Mouse (Mus musculus) lung, postnatal 36 days (tissue): Measurements from ENCODE around the gene Nop53.
A peak's percentile ranks its signal among the peaks of the same experiment; 100 is the strongest.
"Not testable (repeated sequence)": the region's sequence is repeated elsewhere in the genome, so short reads cannot be mapped to it uniquely, and the experiment has no call there.

Source experiments
- DNase-seq: peaks from one replicate; pipeline ENCODE4 v3.0.0; 2022; ENCODE audit warnings: mixed read lengths

Nop53 gene

GRCm38 (mm10) chr7:15918371-15918770, 27.5 kb downstream of the Nop53 start:
- no peak for DNase-seq

- DNase-seq, result no peak
These were observed 28.9 kb downstream of the Nop53 start for GRCm38 (mm10) chr7:15916996-15917395.

GRCm38 (mm10) chr7:15916134-15916723, 29.6 kb downstream of the Nop53 start:
- no peak for DNase-seq

GRCm38 (mm10) chr7:15915695-15916094, 30.2 kb downstream of the Nop53 start:
- not testable (repeated sequence) for DNase-seq

DNA sequence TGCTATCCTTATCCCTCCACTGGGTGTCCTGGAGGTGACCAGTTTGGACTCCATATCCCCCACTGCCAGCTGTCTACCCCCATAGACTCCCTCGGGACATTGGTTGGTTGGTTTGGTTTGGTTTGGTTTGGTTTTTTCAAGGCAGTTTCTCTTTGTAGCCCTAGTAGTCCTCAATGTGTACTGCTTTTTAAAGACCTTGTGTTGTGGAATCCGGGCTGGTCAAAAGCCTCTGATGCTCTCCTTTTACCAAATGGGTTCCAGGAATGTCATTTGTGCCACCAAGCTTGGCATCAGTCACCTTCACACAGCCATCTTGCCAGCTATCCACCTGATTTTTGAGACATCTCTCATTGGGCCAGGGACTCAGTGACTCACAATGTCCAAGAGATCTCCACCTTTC, 31.1 kb downstream of the Nop53 start:
- DNase-seq, result no peak

GRCm38 (mm10) chr7:15914252-15914651, 31.6 kb downstream of the Nop53 start:
- peak; percentile 52 for DNase-seq

GRCm38 (mm10) chr7:15912183-15912582, 33.7 kb downstream of the Nop53 start:
- peak; percentile 81 for DNase-seq

- DNase-seq, result no peak
These were observed 35.4 kb downstream of the Nop53 start for GRCm38 (mm10) chr7:15910521-15910920.

DNA sequence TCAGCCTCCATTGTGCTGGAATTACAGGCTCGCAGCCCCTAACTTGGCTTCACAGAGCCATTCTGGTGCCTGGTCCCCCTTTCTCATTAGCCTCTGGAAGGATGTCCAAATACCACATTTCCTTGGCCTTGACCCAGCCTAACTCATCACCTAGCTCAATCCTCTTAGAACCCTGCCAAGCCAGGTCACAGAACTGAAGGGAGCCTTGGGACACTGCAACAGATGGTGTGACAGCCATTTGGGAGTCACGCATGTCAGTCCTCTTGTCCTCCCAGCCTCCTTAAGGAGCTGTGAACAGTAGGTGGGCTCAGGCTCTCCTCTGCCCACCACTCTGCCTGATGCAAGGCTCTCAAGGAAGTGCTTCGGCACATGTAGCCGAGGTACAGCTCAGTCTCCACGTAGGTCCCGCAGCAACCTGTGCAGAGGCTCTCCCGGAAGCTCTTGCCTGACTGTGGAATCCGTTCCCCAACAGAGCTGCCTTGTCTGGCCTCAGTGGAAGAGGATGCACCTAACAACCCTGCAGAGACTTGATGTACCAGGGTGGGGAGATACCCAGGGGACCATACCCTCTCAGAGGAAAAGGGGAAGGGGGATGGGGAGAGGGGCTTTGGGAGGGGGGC, 37.8 kb downstream of the Nop53 start:
- no peak for DNase-seq

GRCm38 (mm10) chr7:15906602-15907001, 39.3 kb downstream of the Nop53 start:
- no peak for DNase-seq

DNA sequence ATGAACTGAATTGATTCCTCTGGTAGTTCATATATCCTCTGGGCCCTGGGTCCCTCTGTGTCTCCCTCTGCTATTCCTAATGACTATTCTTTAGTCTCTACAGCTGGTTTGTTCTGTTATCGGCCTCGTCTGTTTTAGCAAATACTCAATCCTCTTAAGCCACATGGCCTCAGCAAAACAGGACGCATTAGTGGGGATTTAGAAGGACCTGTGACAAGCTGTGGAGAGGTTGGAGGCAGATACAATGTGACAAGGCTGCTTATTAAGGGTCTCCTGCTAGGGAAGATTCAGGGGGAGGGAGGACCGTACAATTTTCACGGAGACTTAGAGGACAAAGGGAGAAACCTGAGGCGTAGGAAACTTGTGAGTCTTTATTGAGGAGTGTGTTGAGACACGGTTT, 40.0 kb downstream of the Nop53 start:
- DNase-seq, result no peak

DNA sequence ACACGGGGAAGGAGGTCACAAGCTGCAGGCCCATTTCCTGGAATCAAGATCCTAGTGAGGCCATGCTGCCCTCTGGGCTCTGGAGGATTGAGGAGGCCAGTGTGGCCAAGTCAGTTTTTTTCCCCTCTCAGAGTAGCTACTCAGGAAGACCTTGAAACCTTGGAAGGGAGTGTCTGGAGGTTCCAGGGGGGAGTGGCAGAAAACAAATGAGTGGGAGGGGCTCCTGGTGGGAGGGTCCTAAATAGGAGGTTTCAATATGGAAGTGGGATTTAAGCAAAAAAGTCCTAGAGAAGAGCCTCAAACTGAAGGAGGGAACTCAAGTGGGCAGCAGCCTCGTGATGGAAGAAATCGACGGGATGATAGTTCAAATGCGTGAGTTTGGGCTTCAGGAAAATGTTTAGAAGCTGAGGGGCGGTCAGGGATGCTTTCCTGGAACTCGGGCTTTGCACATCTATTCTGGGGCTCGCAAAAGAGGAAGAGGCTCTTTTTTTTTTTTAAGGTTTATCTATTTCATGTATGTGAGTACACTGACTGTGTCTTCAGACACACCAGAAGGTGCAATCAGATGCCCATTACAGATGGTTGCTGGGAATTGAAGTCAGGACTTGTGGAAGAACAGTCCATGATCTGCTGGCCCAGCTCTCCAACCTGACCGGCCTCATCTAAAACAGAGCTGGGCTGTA, 44.4 kb downstream of the Nop53 start:
- DNase-seq, result no peak

- DNase-seq, result no peak
These were observed 51.6 kb downstream of the Nop53 start for GRCm38 (mm10) chr7:15894251-15894650.
